Mouse (Mus musculus) duodenum, adult 2 months (tissue): ENCODE measurements around the gene 4930470P17Rik. TPM values are rescaled to one million over a fixed set of nuclear protein-coding genes. Genes with fewer than 3 reads are reported as not detected.

Source experiments
- polyA plus RNA-seq: library from polyadenylated mRNA; depleted of rRNA; stranded (reverse); fragments of >200 nt; gene quantifications from 2 replicates; pipeline ENCODE4 v1.2.3, GENCODE M21; 2012; ENCODE audit warnings: low replicate concordance; rRNA removed

The 4930470P17Rik gene
- polyA plus RNA-seq = not detected in 2 replicates

GRCm38 (mm10) chr2:170601917-170602316 is at the start of gene 4930470P17Rik:
TSS of gene 4930470P17Rik (minus strand) at chr2:170602017.

Other genes with a start within 250 kb of the 4930470P17Rik start
- 7.4 and 15.6 TPM in 2 replicates for gene Bcas1, start 174.2 kb downstream of the 4930470P17Rik start, polyA plus RNA-seq
- gene Pfdn4, start 105.6 kb downstream of the 4930470P17Rik start, polyA plus RNA-seq = 2.4 and 2.6 TPM in 2 replicates
- not detected in 2 replicates for gene Cyp24a1, start 104.9 kb downstream of the 4930470P17Rik start, polyA plus RNA-seq
- 0.22 and 0.52 TPM in 2 replicates for gene Dok5, start 129.8 kb upstream of the 4930470P17Rik start, polyA plus RNA-seq